Mouse (Mus musculus) embryo, embryonic 11 days (tissue): ENCODE measurements around the gene 9930022D16Rik.

ENCODE experiments used
- DNase-seq: peaks from one replicate; pipeline ENCODE4 v3.0.0-alpha.2; 2015

9930022D16Rik gene

GRCm38 (mm10) chr11:109417472-109418040 lies 3.8 kb downstream of the 9930022D16Rik start:
- DNase-seq = no peak

GRCm38 (mm10) chr11:109419461-109419860 lies 5.7 kb downstream of the 9930022D16Rik start:
- no peak for DNase-seq

- no peak for DNase-seq
These were observed 6.3 kb downstream of the 9930022D16Rik start for GRCm38 (mm10) chr11:109419961-109420566.

GRCm38 (mm10) chr11:109420567-109420962 lies 6.8 kb downstream of the 9930022D16Rik start:
- DNase-seq = no peak

GRCm38 (mm10) chr11:109421205-109421604 lies 7.5 kb downstream of the 9930022D16Rik start:
- no peak for DNase-seq

GRCm38 (mm10) chr11:109422263-109422662 lies 8.5 kb downstream of the 9930022D16Rik start:
- no peak for DNase-seq

- no peak for DNase-seq
These were observed 9.6 kb downstream of the 9930022D16Rik start for GRCm38 (mm10) chr11:109423294-109423693.

- peak; percentile 99 for DNase-seq
These were observed 11.9 kb downstream of the 9930022D16Rik start, which contains the start of gene Amz2 for GRCm38 (mm10) chr11:109425392-109426271. Gene Amz2, plus strand, starts transcription at chr11:109425946.

- DNase-seq = no peak
These were observed 12.5 kb downstream of the 9930022D16Rik start for GRCm38 (mm10) chr11:109426272-109426586.

- no peak for DNase-seq
These were observed 13.6 kb downstream of the 9930022D16Rik start for GRCm38 (mm10) chr11:109427353-109427752.

- DNase-seq = no peak
These were observed 20.6 kb downstream of the 9930022D16Rik start for GRCm38 (mm10) chr11:109434233-109434798.

- DNase-seq = no peak
These were observed 23.2 kb downstream of the 9930022D16Rik start for GRCm38 (mm10) chr11:109436889-109437288.

- no peak for DNase-seq
These were observed 25.5 kb downstream of the 9930022D16Rik start for GRCm38 (mm10) chr11:109439209-109439608.

- DNase-seq = peak; percentile 78
These were observed 26.2 kb downstream of the 9930022D16Rik start for GRCm38 (mm10) chr11:109439829-109440340.

GRCm38 (mm10) chr11:109440641-109441040 lies 26.9 kb downstream of the 9930022D16Rik start:
- DNase-seq = no peak

- peak; percentile 42 for DNase-seq
These were observed 27.4 kb downstream of the 9930022D16Rik start for GRCm38 (mm10) chr11:109441119-109441518.

- DNase-seq = peak; percentile 49
These were observed 28.5 kb downstream of the 9930022D16Rik start for GRCm38 (mm10) chr11:109442166-109442730.

GRCm38 (mm10) chr11:109443468-109444263 lies 29.9 kb downstream of the 9930022D16Rik start:
- DNase-seq = no peak

GRCm38 (mm10) chr11:109444600-109444999 lies 30.9 kb downstream of the 9930022D16Rik start:
- DNase-seq = peak; percentile 58

GRCm38 (mm10) chr11:109445438-109446035 lies 31.8 kb downstream of the 9930022D16Rik start:
- peak; percentile 78 for DNase-seq

- DNase-seq = no peak
These were observed 37.5 kb downstream of the 9930022D16Rik start for GRCm38 (mm10) chr11:109451169-109451568.
